Mouse (Mus musculus): ENCODE results near the gene Mmp20. TPM values are rescaled to one million over a fixed set of nuclear protein-coding genes. Genes with fewer than 3 reads are reported as not detected.

Gene Mmp20
- polyA plus RNA-seq, 1 experiment from 2014 or later = not detected

DNA sequence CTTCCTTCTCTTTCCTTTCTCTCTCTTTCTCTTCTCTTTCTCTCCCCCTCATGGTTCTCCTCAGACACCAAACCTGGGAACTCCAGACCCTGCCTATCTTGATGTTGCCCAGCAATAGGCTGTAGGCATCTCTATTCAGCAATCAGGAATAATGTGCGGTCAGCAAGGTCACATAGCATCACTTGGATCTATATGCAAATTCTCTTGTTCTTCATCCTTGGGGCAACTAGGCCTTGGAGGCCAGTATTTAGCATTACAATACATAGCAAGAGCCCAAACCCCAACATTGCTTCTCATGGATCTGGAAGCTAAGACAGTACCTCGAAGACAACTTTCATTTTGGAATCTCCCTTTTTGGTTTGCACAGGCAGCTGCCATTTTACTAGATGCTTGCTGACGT is 19.9 kb downstream of the Mmp20 start:
- H3K36me3 ChIP-seq (ENCODE audit: control insufficient read depth, insufficient read depth, low read length) = no peaks in the 10 kb centered on the region
- no peaks in the 10 kb centered on the region for H3K27me3 ChIP-seq (ENCODE audit: control insufficient read depth, insufficient read depth, low read length)
- no peak overlapping the region for H3K9ac ChIP-seq (ENCODE audit: low read depth, low read length)
- ATAC-seq (ENCODE audit: low FRiP score, low TSS enrichment) = no peak
- no peaks in the 10 kb centered on the region for H3K9me3 ChIP-seq (ENCODE audit: control insufficient read depth, low read length)
- H3K4me2 ChIP-seq (replicated peaks; ENCODE audit: low read depth, low read length) = no peak overlapping the region
- H3K4me1 ChIP-seq (ENCODE audit: control insufficient read depth, insufficient read depth, low read length) = no peaks in the 10 kb centered on the region
- H3K4me3 ChIP-seq (ENCODE audit: low read length) = no peak overlapping the region
- no peak overlapping the region for H3K27ac ChIP-seq (ENCODE audit: low read depth, low read length)
- 91% methylated on average over 3 of the region's 3 CpGs for WGBS

DNA sequence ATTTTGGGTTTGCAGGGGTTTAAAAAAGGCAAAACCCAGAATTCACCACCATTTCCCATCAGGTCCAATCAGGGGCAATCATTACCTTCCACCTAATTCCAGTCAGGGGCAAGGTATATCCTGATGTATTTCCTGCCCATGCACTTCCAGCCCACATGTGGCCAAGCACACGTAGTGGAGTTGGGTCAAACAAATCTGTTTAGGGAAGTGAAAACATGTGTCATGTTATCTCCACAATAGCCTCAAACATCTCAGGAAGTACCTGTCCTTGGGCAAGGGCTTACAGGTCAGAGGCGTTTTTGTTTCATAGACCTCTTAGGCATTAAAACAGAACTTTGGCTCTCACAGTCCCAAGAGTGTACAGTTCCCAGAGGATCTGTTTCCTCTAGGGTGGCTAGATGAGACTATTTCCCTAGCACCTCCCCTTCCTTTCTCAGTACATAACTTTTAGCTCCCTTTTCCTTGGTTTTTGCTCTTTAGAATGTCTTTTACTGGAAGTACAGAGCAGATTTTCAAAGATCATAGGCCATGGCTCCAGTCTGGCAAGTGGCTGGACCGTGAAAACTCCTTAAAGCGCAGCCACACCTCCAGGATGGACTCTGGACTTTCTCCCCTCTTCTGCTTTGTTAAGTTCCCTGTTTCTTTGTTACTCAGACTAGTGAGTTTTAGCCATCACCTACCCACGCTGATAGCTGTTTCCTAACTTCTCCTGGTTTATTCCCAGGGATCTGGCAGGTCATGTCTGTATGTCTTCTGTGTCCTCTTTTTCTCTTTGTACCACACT is 22.6 kb downstream of the Mmp20 start:
- WGBS = 72% methylated on average over 5 of the region's 5 CpGs
- H3K36me3 ChIP-seq (ENCODE audit: control insufficient read depth, insufficient read depth, low read length) = no peaks in the 10 kb centered on the region
- no peak for ATAC-seq (ENCODE audit: low FRiP score, low TSS enrichment)

DNA sequence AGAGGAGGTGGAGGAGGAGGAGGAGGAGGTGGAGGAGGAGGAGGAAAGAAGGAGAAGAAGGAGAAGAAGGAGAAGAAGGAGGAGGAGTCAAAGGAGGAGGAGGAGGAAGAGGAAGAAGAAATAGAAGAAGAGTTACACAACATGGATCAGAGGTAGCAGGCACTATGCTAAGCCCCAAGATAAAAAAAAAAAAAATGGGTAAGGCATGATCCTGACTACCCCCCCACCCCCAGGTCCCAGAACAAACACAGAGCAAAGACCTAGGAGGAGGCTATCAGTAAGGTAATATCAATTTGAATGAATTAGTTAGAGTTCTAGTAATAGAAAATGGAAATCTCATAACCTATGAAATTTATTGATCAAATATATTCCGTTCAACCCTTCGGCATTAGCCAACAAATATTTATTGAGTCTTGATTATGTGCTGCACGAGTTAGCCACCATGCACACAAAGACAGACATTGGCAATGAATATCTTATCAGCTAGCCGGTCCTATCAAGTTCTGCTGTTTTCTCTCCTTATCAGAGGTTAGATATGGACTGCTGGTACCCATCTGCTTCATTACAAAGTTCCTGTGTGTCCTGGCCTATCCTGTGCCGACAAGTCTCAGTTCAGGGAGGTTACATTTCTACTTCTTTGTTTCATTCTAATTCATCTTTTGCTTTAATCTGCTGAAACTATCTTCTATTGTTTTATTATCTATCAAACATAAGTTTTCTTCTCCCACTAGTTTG is 24.5 kb downstream of the Mmp20 start:
- Histone ChIP-seq H3K27me3 (ENCODE audit: control insufficient read depth, insufficient read depth, low read length) (no peaks in the 10 kb centered on the region), H3K4me1 (ENCODE audit: control insufficient read depth, insufficient read depth, low read length) (no peaks in the 10 kb centered on the region), H3K4me2 (replicated peaks; ENCODE audit: low read depth, low read length) (no peak overlapping the region), H3K9me3 (ENCODE audit: control insufficient read depth, low read length) (no peaks in the 10 kb centered on the region), H3K9ac (ENCODE audit: low read depth, low read length) (no peak overlapping the region), H3K27ac (ENCODE audit: low read depth, low read length) (no peak overlapping the region), H3K4me3 (ENCODE audit: low read length) (no peak overlapping the region), H3K36me3 (ENCODE audit: control insufficient read depth, insufficient read depth, low read length) (no peaks in the 10 kb centered on the region)
- no peak for ATAC-seq (ENCODE audit: low FRiP score, low TSS enrichment)
- 88% methylated on average over 5 of the region's 5 CpGs for WGBS

More for the DNA sequence above, 22.6 kb downstream of the Mmp20 start:
- no peak overlapping the region for H3K4me3 ChIP-seq (ENCODE audit: low read length)
- H3K9me3 ChIP-seq (ENCODE audit: control insufficient read depth, low read length) = no peaks in the 10 kb centered on the region
- no peaks in the 10 kb centered on the region for H3K4me1 ChIP-seq (ENCODE audit: control insufficient read depth, insufficient read depth, low read length)
- no peaks in the 10 kb centered on the region for H3K27me3 ChIP-seq (ENCODE audit: control insufficient read depth, insufficient read depth, low read length)
- no peak overlapping the region for H3K27ac ChIP-seq (ENCODE audit: low read depth, low read length)
- no peak overlapping the region for H3K4me2 ChIP-seq (replicated peaks; ENCODE audit: low read depth, low read length)
- no peak overlapping the region for H3K9ac ChIP-seq (ENCODE audit: low read depth, low read length)

DNA sequence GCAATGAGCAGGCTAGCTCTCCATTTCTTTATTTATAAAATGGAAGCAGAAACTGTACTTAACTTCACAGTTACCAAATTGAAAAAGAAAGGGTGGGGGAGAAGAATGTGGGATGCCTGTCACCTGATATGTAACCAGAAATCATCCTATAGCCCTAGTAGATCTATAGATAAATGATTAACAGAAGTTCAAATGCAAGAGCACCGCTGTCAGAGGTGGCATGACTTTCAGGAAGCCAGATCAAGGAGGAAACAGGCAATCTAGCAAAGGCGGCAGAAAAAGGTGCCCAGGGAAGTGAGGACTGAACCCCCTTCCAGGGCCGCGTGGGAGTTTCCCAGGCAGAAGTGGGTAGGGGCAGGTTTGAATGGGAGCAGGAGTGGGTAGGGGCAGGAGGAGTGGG is 29.9 kb downstream of the Mmp20 start:
- Histone ChIP-seq H3K9me3 (ENCODE audit: control insufficient read depth, low read length) (no peaks in the 10 kb centered on the region), H3K4me1 (ENCODE audit: control insufficient read depth, insufficient read depth, low read length) (no peaks in the 10 kb centered on the region), H3K36me3 (ENCODE audit: control insufficient read depth, insufficient read depth, low read length) (no peaks in the 10 kb centered on the region), H3K9ac (ENCODE audit: low read depth, low read length) (no peak overlapping the region), H3K27me3 (ENCODE audit: control insufficient read depth, insufficient read depth, low read length) (no peaks in the 10 kb centered on the region), H3K4me3 (ENCODE audit: low read length) (no peak overlapping the region), H3K4me2 (replicated peaks; ENCODE audit: low read depth, low read length) (no peak overlapping the region), H3K27ac (ENCODE audit: low read depth, low read length) (no peak overlapping the region)
- WGBS = 65% methylated on average over 4 of the region's 4 CpGs
- no peak for ATAC-seq (ENCODE audit: low FRiP score, low TSS enrichment)

DNA sequence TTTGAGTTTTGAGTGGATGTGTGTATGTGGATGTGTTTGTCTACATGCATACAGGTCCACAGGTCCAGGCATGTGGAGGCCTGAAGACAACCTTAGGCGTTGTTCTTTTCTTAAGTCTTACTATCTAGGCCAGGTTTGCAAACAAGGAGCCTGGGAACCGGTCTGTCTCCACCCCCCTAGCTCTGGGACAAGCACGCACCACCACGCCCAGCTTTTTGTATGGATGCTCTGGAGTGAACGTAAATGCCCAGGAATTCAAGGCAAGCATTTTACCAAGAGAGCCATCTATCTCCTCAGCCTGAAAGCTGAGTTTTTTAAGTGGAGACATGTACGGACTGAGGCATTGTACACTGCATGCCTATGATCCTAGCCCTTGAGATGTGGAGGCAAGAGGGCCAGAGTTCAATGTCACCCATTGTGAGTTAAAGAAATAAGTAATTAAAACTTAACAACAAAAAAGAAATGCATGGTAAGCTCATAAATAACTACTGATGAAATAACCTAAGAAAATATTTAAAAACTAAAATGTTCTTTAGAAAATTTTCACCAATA is 31.5 kb downstream of the Mmp20 start:
- Histone ChIP-seq H3K4me2 (replicated peaks; ENCODE audit: low read depth, low read length) (no peak overlapping the region), H3K36me3 (ENCODE audit: control insufficient read depth, insufficient read depth, low read length) (no peaks in the 10 kb centered on the region), H3K27ac (ENCODE audit: low read depth, low read length) (no peak overlapping the region), H3K4me1 (ENCODE audit: control insufficient read depth, insufficient read depth, low read length) (no peaks in the 10 kb centered on the region), H3K9me3 (ENCODE audit: control insufficient read depth, low read length) (no peaks in the 10 kb centered on the region), H3K27me3 (ENCODE audit: control insufficient read depth, insufficient read depth, low read length) (no peaks in the 10 kb centered on the region), H3K4me3 (ENCODE audit: low read length) (no peak overlapping the region), H3K9ac (ENCODE audit: low read depth, low read length) (no peak overlapping the region)
- WGBS = 85% methylated on average over 6 of the region's 6 CpGs
- ATAC-seq (ENCODE audit: low FRiP score, low TSS enrichment) = no peak

DNA sequence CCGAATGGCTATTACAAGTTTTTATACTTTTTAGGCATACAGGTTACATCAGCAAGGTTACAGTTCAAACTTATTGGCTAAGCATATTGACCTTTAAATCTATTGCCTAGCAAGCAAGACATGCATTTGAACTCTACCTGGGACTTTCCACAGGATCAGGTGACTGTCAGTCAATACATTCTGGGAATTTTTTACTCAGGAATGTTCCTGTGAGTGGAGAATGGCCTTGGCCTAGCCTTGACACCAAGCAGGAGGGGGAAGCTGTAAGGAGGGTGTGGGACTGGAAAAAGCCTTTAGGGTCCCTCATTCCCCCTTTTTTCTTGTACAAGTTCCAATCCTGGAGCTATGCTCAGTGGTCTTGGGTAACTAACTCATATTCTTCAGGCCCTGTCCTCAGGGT is 33.3 kb downstream of the Mmp20 start:
- WGBS = 93% methylated on average over 1 of the region's 1 CpGs
- no peak overlapping the region for H3K4me2 ChIP-seq (replicated peaks; ENCODE audit: low read depth, low read length)
- no peak for ATAC-seq (ENCODE audit: low FRiP score, low TSS enrichment)
- no peaks in the 10 kb centered on the region for H3K36me3 ChIP-seq (ENCODE audit: control insufficient read depth, insufficient read depth, low read length)
- no peaks in the 10 kb centered on the region for H3K9me3 ChIP-seq (ENCODE audit: control insufficient read depth, low read length)
- no peaks in the 10 kb centered on the region for H3K27me3 ChIP-seq (ENCODE audit: control insufficient read depth, insufficient read depth, low read length)
- H3K9ac ChIP-seq (ENCODE audit: low read depth, low read length) = no peak overlapping the region
- H3K4me1 ChIP-seq (ENCODE audit: control insufficient read depth, insufficient read depth, low read length) = no peaks in the 10 kb centered on the region
- H3K4me3 ChIP-seq (ENCODE audit: low read length) = no peak overlapping the region
- H3K27ac ChIP-seq (ENCODE audit: low read depth, low read length) = no peak overlapping the region

DNA sequence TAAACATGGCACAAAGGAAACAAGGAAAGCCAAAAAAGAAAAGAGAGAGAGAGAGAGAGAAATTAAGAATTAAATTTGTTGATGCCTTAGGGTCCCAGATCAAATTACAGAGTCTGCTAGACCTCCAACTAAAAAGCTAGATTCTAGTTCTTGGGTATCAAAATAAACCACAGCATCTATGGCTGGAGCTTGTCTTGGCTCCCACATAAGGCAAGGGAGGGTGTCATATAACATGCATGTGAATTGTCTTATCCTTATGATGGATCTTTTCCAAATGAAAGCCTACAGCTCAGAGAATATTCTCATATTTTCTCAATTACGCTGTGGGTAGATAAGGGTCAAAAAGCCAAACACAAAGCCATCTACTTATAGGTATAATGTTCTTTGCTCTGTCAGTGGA is 41.6 kb downstream of the Mmp20 start:
- Histone ChIP-seq H3K27me3 (ENCODE audit: control insufficient read depth, insufficient read depth, low read length) (no peaks in the 10 kb centered on the region), H3K4me3 (ENCODE audit: low read length) (no peak overlapping the region), H3K9me3 (ENCODE audit: control insufficient read depth, low read length) (no peaks in the 10 kb centered on the region), H3K4me1 (ENCODE audit: control insufficient read depth, insufficient read depth, low read length) (no peaks in the 10 kb centered on the region), H3K4me2 (replicated peaks; ENCODE audit: low read depth, low read length) (no peak overlapping the region), H3K36me3 (ENCODE audit: control insufficient read depth, insufficient read depth, low read length) (no peaks in the 10 kb centered on the region), H3K9ac (ENCODE audit: low read depth, low read length) (no peak overlapping the region), H3K27ac (ENCODE audit: low read depth, low read length) (no peak overlapping the region)
- 86% methylated on average over 1 of the region's 1 CpGs for WGBS
- ATAC-seq (ENCODE audit: low FRiP score, low TSS enrichment) = no peak

DNA sequence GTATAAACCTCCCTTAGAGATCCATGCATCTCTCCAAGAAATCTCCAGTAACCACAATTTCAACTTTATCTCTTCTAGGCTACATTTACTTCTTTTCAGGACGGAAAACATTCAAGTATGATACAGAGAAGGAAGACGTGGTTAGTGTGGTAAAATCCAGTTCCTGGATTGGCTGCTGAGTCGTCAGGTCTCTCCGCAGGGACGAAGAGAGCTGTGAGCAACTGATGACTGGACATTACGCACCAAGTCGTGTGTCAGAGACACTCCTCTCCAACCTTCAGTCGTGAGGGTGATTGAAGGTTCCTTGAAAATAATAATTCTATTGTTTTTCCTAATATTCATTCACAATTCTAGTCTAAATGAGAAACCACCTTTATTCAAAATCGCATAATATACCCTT is 45.0 kb downstream of the Mmp20 start:
- 88% methylated on average over 9 of the region's 9 CpGs for WGBS
- H3K4me1 ChIP-seq (ENCODE audit: control insufficient read depth, insufficient read depth, low read length) = no peaks in the 10 kb centered on the region
- H3K4me2 ChIP-seq (replicated peaks; ENCODE audit: low read depth, low read length) = no peak overlapping the region
- no peak overlapping the region for H3K4me3 ChIP-seq (ENCODE audit: low read length)
- no peaks in the 10 kb centered on the region for H3K36me3 ChIP-seq (ENCODE audit: control insufficient read depth, insufficient read depth, low read length)
- H3K27ac ChIP-seq (ENCODE audit: low read depth, low read length) = no peak overlapping the region
- H3K9me3 ChIP-seq (ENCODE audit: control insufficient read depth, low read length) = no peaks in the 10 kb centered on the region
- ATAC-seq (ENCODE audit: low FRiP score, low TSS enrichment) = no peak
- no peaks in the 10 kb centered on the region for H3K27me3 ChIP-seq (ENCODE audit: control insufficient read depth, insufficient read depth, low read length)
- no peak overlapping the region for H3K9ac ChIP-seq (ENCODE audit: low read depth, low read length)

Data from kidney, embryonic 14.5 days (tissue).